Mouse (Mus musculus) heart, postnatal 0 days (tissue): Measurements from ENCODE around the gene Trmt1.

Source experiments
- CTCF ChIP-seq: IDR thresholded peaks from 2 replicates; pipeline ENCODE4 v1.5.1; 2016; ENCODE audit warnings: antibody characterized with exemption, control low read depth, low read depth
- EP300 ChIP-seq: IDR thresholded peaks from 2 replicates; pipeline ENCODE4 v1.6.1; 2016; ENCODE audit warnings: antibody characterized with exemption, low read depth

GRCm38 (mm10) chr8:84704356-84704755 lies 18.2 kb downstream of the Trmt1 start:
- no peak for TF ChIP-seq EP300
- peak; percentile 66 for TF ChIP-seq CTCF
